Mouse (Mus musculus): Measurements from ENCODE around the gene Nln.

DNA sequence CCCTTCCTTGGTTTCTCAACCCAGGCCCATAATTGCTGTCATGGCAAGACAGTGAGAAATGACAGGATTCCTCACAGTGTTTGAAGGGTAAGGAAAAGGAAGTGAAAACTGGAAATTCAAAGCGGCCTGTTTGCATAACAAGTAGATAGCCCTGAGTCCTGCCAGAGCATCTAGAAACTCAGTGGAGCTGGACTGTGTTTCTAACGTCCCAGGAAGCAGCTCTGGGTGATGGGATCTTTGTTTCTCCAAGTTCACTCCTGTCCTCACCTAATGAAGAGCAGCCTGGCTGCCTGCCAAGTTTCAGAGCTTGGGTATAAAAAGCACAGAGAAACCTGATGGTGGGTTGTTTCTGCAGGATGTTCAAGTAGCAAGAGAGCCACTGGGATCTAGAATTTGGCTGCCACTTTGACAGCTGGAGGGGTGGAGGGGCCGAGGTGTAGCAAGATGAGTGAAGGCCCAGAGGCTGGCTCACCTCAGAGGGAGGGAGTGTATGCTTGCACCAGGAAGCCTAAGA is 76.7 kb downstream of the Nln start:
- no peak for TF ChIP-seq ZNF384 (IDR thresholded peaks at IDR 0.05; ENCODE audit: low read depth, low read length)
- TF ChIP-seq ZC3H11A (IDR thresholded peaks at IDR 0.05; ENCODE audit: borderline replicate concordance, low read depth, low read length), result no peak
